Mouse (Mus musculus) heart, postnatal 0 days (tissue): ENCODE measurements around the gene Tasp1.

ENCODE experiments used
- CTCF ChIP-seq: IDR thresholded peaks from 2 replicates; pipeline ENCODE4 v1.5.1; 2016; ENCODE audit warnings: antibody characterized with exemption, control low read depth, low read depth
- EP300 ChIP-seq: IDR thresholded peaks from 2 replicates; pipeline ENCODE4 v1.6.1; 2016; ENCODE audit warnings: antibody characterized with exemption, low read depth

DNA sequence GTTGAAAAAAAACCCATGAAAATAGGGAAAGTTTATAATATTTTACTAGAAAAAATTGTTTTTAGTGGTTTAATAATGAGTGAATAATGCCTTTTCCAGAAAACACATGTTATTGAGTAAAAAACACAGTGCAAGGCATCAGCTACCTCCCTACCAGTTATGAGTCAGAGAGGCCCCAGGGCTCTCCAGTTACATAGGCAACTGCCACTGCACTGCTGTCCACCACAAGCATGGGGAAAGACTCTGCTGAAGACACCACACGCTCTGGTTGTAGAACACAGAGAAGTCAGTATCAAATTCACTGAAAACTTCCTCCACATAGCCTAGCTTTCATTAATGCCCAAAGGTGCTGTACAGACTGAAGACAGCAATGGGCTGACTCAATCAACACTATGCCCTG, 217.0 kb downstream of the Tasp1 start:
- TF ChIP-seq CTCF = no peak
- no peak for TF ChIP-seq EP300
